Mouse (Mus musculus): ENCODE results near the gene Fam229b. TPM values are rescaled to one million over a fixed set of nuclear protein-coding genes. Genes with fewer than 3 reads are reported as not detected.

Gene Fam229b
- total and polyA plus RNA-seq, 3 experiments, result 0.16 to 11.0 (median 1.6) TPM

GRCm38 (mm10) chr10:39162666-39163484 is 29.2 kb upstream of the Fam229b start:
- H3K4me1 ChIP-seq (ENCODE audit: insufficient read depth, low read depth, low read length), result peaks cover 4% of the 10 kb centered on the region
- DNase-seq (ENCODE audit: low spot score) (no peak), ATAC-seq (ENCODE audit: extremely low read depth, insufficient number of reproducible peaks, low FRiP score, poor library complexity, severe bottlenecking) (no peak)
- TF ChIP-seq GATA1 (IDR thresholded peaks at IDR 0.05; ENCODE audit: borderline replicate concordance, low read length) (no peak), GATA2 (IDR thresholded peaks at IDR 0.05; ENCODE audit: borderline replicate concordance, low read depth, low read length) (no peak), POLR2AphosphoS5 (IDR thresholded peaks at IDR 0.05; ENCODE audit: insufficient replicate concordance, low read depth, low read length) (no peak), CTCF (IDR thresholded peaks at IDR 0.05; ENCODE audit: low read depth, low read length) (no peak), TAL1 (conservative IDR thresholded peaks at IDR 0.05; ENCODE audit: low read depth, low read length) (no peak)
- no peak overlapping the region for H3K4me3 ChIP-seq (ENCODE audit: low read depth, low read length)
- no peaks in the 10 kb centered on the region for H3K9me3 ChIP-seq (replicated peaks)
- H3K27me3 ChIP-seq (ENCODE audit: insufficient read depth, low read length), result peaks cover 53% of the 10 kb centered on the region
- H3K36me3 ChIP-seq (replicated peaks), result peaks cover 4% of the 10 kb centered on the region

- H3K27me3 ChIP-seq (ENCODE audit: insufficient read depth, low read length), result peaks cover 39% of the 10 kb centered on the region
- no peaks in the 10 kb centered on the region for H3K9me3 ChIP-seq (replicated peaks)
- no peak for DNase-seq (ENCODE audit: low spot score)
- ATAC-seq (ENCODE audit: extremely low read depth, insufficient number of reproducible peaks, low FRiP score, poor library complexity, severe bottlenecking), result no peak
- H3K4me1 ChIP-seq (ENCODE audit: insufficient read depth, low read depth, low read length), result peaks cover 4% of the 10 kb centered on the region
- peaks cover 7% of the 10 kb centered on the region for H3K36me3 ChIP-seq (replicated peaks)
- TF ChIP-seq TAL1 (conservative IDR thresholded peaks at IDR 0.05; ENCODE audit: low read depth, low read length) (no peak), GATA2 (IDR thresholded peaks at IDR 0.05; ENCODE audit: borderline replicate concordance, low read depth, low read length) (no peak), GATA1 (IDR thresholded peaks at IDR 0.05; ENCODE audit: borderline replicate concordance, low read length) (no peak), POLR2AphosphoS5 (IDR thresholded peaks at IDR 0.05; ENCODE audit: insufficient replicate concordance, low read depth, low read length) (no peak), CTCF (IDR thresholded peaks at IDR 0.05; ENCODE audit: low read depth, low read length) (no peak)
- no peak overlapping the region for H3K4me3 ChIP-seq (ENCODE audit: low read depth, low read length)
Observed at GRCm38 (mm10) chr10:39161406-39161805, 27.7 kb upstream of the Fam229b start.

- DNase-seq (ENCODE audit: low spot score), result no peak
- H3K36me3 ChIP-seq (replicated peaks), result peaks cover 19% of the 10 kb centered on the region
- H3K4me3 ChIP-seq (ENCODE audit: low read depth, low read length), result no peak overlapping the region
- TF ChIP-seq GATA1 (IDR thresholded peaks at IDR 0.05; ENCODE audit: borderline replicate concordance, low read length) (no peak), GATA2 (IDR thresholded peaks at IDR 0.05; ENCODE audit: borderline replicate concordance, low read depth, low read length) (no peak), TAL1 (conservative IDR thresholded peaks at IDR 0.05; ENCODE audit: low read depth, low read length) (no peak)
- peaks cover 13% of the 10 kb centered on the region for H3K27me3 ChIP-seq (ENCODE audit: insufficient read depth, low read length)
- H3K9me3 ChIP-seq (replicated peaks), result no peaks in the 10 kb centered on the region
- peaks cover 4% of the 10 kb centered on the region for H3K4me1 ChIP-seq (ENCODE audit: insufficient read depth, low read depth, low read length)
- ATAC-seq (ENCODE audit: extremely low read depth, insufficient number of reproducible peaks, low FRiP score, poor library complexity, severe bottlenecking), result no peak
Observed at GRCm38 (mm10) chr10:39158306-39158705, 24.6 kb upstream of the Fam229b start.

GRCm38 (mm10) chr10:39157321-39157720 is 23.6 kb upstream of the Fam229b start:
- peaks cover 25% of the 10 kb centered on the region for H3K36me3 ChIP-seq (replicated peaks)
- TF ChIP-seq TAL1 (conservative IDR thresholded peaks at IDR 0.05; ENCODE audit: low read depth, low read length), result no peak
- TF ChIP-seq POLR2AphosphoS5 (IDR thresholded peaks at IDR 0.05; ENCODE audit: insufficient replicate concordance, low read depth, low read length), result no peak
- no peak for TF ChIP-seq GATA1 (IDR thresholded peaks at IDR 0.05; ENCODE audit: borderline replicate concordance, low read length)
- TF ChIP-seq CTCF (IDR thresholded peaks at IDR 0.05; ENCODE audit: low read depth, low read length), result no peak
- no peak for TF ChIP-seq GATA2 (IDR thresholded peaks at IDR 0.05; ENCODE audit: borderline replicate concordance, low read depth, low read length)
- peaks cover 4% of the 10 kb centered on the region for H3K4me1 ChIP-seq (ENCODE audit: insufficient read depth, low read depth, low read length)
- H3K4me3 ChIP-seq (ENCODE audit: low read depth, low read length), result no peak overlapping the region
- DNase-seq (ENCODE audit: low spot score), result no peak
- H3K27me3 ChIP-seq (ENCODE audit: insufficient read depth, low read length), result peaks cover 7% of the 10 kb centered on the region; the same call in 1 of the 2 replicates
- ATAC-seq (ENCODE audit: extremely low read depth, insufficient number of reproducible peaks, low FRiP score, poor library complexity, severe bottlenecking), result no peak
- no peaks in the 10 kb centered on the region for H3K9me3 ChIP-seq (replicated peaks)

GRCm38 (mm10) chr10:39156719-39157118 is 23.0 kb upstream of the Fam229b start:
- Histone ChIP-seq H3K9me3 (replicated peaks) (no peaks in the 10 kb centered on the region), H3K36me3 (replicated peaks) (peaks cover 29% of the 10 kb centered on the region), H3K27me3 (ENCODE audit: insufficient read depth, low read length) (peaks cover 7% of the 10 kb centered on the region; the same call in 1 of the 2 replicates), H3K4me3 (ENCODE audit: low read depth, low read length) (no peak overlapping the region), H3K4me1 (ENCODE audit: insufficient read depth, low read depth, low read length) (peaks cover 4% of the 10 kb centered on the region)
- DNase-seq (ENCODE audit: low spot score) (no peak), ATAC-seq (ENCODE audit: extremely low read depth, insufficient number of reproducible peaks, low FRiP score, poor library complexity, severe bottlenecking) (no peak)
- TF ChIP-seq POLR2AphosphoS5 (IDR thresholded peaks at IDR 0.05; ENCODE audit: insufficient replicate concordance, low read depth, low read length) (no peak), GATA1 (IDR thresholded peaks at IDR 0.05; ENCODE audit: borderline replicate concordance, low read length) (no peak), TAL1 (conservative IDR thresholded peaks at IDR 0.05; ENCODE audit: low read depth, low read length) (no peak), CTCF (IDR thresholded peaks at IDR 0.05; ENCODE audit: low read depth, low read length) (no peak), GATA2 (IDR thresholded peaks at IDR 0.05; ENCODE audit: borderline replicate concordance, low read depth, low read length) (no peak)

GRCm38 (mm10) chr10:39142216-39142615 is 8.5 kb upstream of the Fam229b start:
- Histone ChIP-seq H3K4me1 (ENCODE audit: insufficient read depth, low read depth, low read length) (no peaks in the 10 kb centered on the region; the same call in 1 of the 2 replicates), H3K4me3 (ENCODE audit: low read depth, low read length) (no peak overlapping the region), H3K27me3 (ENCODE audit: insufficient read depth, low read length) (no peaks in the 10 kb centered on the region), H3K36me3 (replicated peaks) (peaks cover 85% of the 10 kb centered on the region), H3K9me3 (replicated peaks) (no peaks in the 10 kb centered on the region)
- no peak for TF ChIP-seq CTCF (IDR thresholded peaks at IDR 0.05; ENCODE audit: low read depth, low read length)
- TF ChIP-seq POLR2AphosphoS5 (IDR thresholded peaks at IDR 0.05; ENCODE audit: insufficient replicate concordance, low read depth, low read length), result no peak
- no peak for TF ChIP-seq GATA1 (IDR thresholded peaks at IDR 0.05; ENCODE audit: borderline replicate concordance, low read length)
- TF ChIP-seq TAL1 (conservative IDR thresholded peaks at IDR 0.05; ENCODE audit: low read depth, low read length), result no peak
- no peak for TF ChIP-seq GATA2 (IDR thresholded peaks at IDR 0.05; ENCODE audit: borderline replicate concordance, low read depth, low read length)
- DNase-seq (ENCODE audit: low spot score) (no peak), ATAC-seq (ENCODE audit: extremely low read depth, insufficient number of reproducible peaks, low FRiP score, poor library complexity, severe bottlenecking) (no peak)
